Mouse (Mus musculus) stomach, embryonic 16.5 days (tissue): Measurements from ENCODE around the gene Grn. TPM values are rescaled to one million over a fixed set of nuclear protein-coding genes. Genes with fewer than 3 reads are reported as not detected.
A peak's percentile ranks its signal among the peaks of the same experiment; 100 is the strongest.

ENCODE experiments used
- ATAC-seq: fragments of 200-750 bp; cut with Nextera tagmentation; 2 replicates; pipeline ENCODE4 v1.8.0; 2017; ENCODE audit warnings: moderate number of reproducible peaks, moderate TSS enrichment; ENCODE audit not compliant: insufficient read depth, low FRiP score
- H3K27ac ChIP-seq: fragments of 300-500 bp; sonication (generic); 2 replicates; pipeline ENCODE4 v1.5.1; 2014; ENCODE audit warnings: low read length
- H3K27me3 ChIP-seq: fragments of 300-500 bp; sonication (generic); 2 replicates; pipeline ENCODE4 v1.6.1; 2014; ENCODE audit warnings: low read length, control low read depth, mixed read lengths; ENCODE audit not compliant: control insufficient read depth, insufficient read depth
- H3K36me3 ChIP-seq: fragments of 300-500 bp; sonication (generic); 2 replicates; pipeline ENCODE4 v1.6.1; 2014; ENCODE audit warnings: low read length; ENCODE audit not compliant: control insufficient read depth, insufficient read depth
- H3K4me1 ChIP-seq: fragments of 300-500 bp; sonication (generic); 2 replicates; pipeline ENCODE4 v1.6.1; 2014; ENCODE audit warnings: low read length, control low read depth, mixed read lengths; ENCODE audit not compliant: control insufficient read depth, insufficient read depth
- H3K4me2 ChIP-seq: fragments of 300-500 bp; sonication (generic); 2 replicates; pipeline ENCODE4 v1.6.1; 2014; ENCODE audit warnings: low read depth, low read length, mixed read lengths
- H3K4me3 ChIP-seq: fragments of 300-500 bp; sonication (generic); replicated peaks from 2 replicates; pipeline ENCODE4 v1.5.1; 2014; ENCODE audit warnings: mild to moderate bottlenecking, low read length
- H3K9ac ChIP-seq: fragments of 300-500 bp; sonication (generic); 2 replicates; pipeline ENCODE4 v1.6.1; 2014; ENCODE audit warnings: low read length
- H3K9me3 ChIP-seq: fragments of 300-500 bp; sonication (generic); replicated peaks from 2 replicates; pipeline ENCODE4 v1.6.1; 2016; ENCODE audit warnings: low read length, control low read depth; ENCODE audit not compliant: control insufficient read depth
- WGBS: fragments of 180-500 bp; shearing (Covaris S2); extraction: QIAGEN DNeasy Blood & Tissue Kit; methylation state at CpG from one replicate; pipeline ENCODE4 v1.1.7; 2014; 5-methylcytosine and 5-hydroxymethylcytosine counted together
- polyA plus RNA-seq: library from polyadenylated mRNA; unstranded; fragments of >200 nt; fragmentation: Nextera tagmentation; extraction: Ambion mirVana; gene quantifications from 2 replicates; pipeline ENCODE4 v1.2.1, GENCODE M21; 2015

Grn gene
- polyA plus RNA-seq, 1 experiment from 2014 or later, result 187 TPM

DNA sequence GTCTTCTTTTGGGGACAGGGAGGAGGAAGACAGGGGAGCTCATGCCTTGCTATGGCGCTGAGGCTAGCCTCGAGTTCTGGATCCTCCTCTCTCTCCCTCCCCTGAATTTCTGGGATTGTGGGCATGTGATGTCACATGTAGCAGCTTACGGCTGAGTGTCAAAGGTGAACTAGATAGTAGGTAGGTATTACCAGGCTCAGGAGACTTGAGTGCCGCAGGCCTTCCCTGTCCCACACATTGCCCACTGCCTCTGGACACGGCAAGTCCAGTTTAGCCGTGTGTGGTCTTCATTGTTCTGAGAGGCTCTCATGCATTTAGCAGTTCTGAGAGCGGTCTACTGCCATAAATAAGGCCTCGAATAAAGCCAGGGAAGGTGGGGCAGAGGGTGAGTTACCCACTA, 17.1 kb upstream of the Grn start:
- WGBS, result 76% methylated on average over 8 of the region's 8 CpGs
- no peak for ATAC-seq

DNA sequence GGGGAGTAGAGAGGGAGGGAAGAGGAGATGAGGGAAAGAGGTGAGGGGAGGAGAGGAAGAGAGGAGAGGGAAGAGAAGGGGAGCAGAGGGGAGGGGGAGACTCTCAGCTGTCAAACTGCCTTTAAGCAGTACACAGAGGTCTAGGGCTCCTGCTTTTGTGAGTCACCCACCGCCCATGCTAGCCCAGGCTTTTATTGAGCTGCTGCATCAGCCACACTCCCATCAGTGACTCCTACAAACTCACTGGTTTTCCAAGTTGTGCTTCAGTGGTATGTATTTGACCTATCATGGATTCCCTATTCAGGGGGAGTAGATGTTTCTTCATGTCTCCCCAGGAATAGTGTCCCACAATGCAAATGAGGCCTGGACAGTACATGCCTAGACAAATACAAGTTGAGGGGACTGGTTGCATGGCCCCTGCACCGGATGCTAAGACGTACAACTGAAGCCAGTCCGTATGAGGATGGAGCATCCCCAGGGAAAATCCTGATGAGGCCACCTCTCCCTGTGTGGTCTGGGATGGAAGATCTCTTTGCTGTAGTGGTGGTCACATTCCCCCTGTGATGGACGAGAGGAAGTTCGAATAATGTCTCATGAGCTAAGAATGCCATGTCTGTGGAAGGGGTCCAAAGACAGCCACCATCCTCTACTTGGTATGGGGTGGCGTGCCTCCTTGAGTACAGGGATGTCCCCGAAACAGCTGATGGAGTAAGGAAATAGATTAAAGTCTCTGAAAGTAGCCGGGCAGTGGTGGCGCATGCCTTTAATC, 14.9 kb upstream of the Grn start:
- 62% methylated on average over 10 of the region's 10 CpGs for WGBS
- no peak for ATAC-seq
- Histone ChIP-seq H3K4me1 (peaks cover 3% of the 10 kb centered on the region; the same call in 1 of the 2 replicates), H3K4me2 (no peak overlapping the region), H3K9ac (no peak overlapping the region), H3K4me3 (no peak overlapping the region), H3K9me3 (no peaks in the 10 kb centered on the region), H3K27ac (no peak overlapping the region), H3K27me3 (no peaks in the 10 kb centered on the region), H3K36me3 (no peaks in the 10 kb centered on the region)

More for the DNA sequence above, 17.1 kb upstream of the Grn start:
- no peaks in the 10 kb centered on the region for H3K36me3 ChIP-seq
- H3K27me3 ChIP-seq, result no peaks in the 10 kb centered on the region
- H3K4me2 ChIP-seq, result no peak overlapping the region
- H3K4me1 ChIP-seq, result peaks cover 8% of the 10 kb centered on the region; the same call in 1 of the 2 replicates
- no peaks in the 10 kb centered on the region for H3K9me3 ChIP-seq
- no peak overlapping the region for H3K27ac ChIP-seq
- no peak overlapping the region for H3K4me3 ChIP-seq
- no peak overlapping the region for H3K9ac ChIP-seq

DNA sequence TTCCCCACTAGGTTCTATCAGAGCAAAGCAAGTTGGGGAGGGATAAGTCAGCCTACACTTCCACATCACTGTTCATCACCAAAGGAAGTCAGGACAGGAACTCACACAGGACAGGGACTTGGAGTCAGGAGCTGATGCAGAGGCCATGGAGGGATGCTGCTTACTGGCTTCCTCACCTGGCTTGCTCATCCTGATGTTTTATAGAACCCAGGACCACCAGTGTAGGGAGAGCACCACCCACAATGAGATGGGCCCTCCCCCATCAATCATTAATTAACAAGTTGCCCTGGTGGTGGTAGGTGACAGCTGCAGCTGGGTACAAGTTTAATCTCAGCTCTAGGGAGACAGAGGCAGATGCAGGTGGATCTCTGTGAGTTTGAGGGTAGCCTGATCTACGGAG, 13.0 kb upstream of the Grn start:
- 72% methylated on average over 1 of the region's 1 CpGs for WGBS
- H3K4me1 ChIP-seq, result no peaks in the 10 kb centered on the region
- ATAC-seq, result no peak

GRCm38 (mm10) chr11:102418887-102419286, 11.2 kb upstream of the Grn start:
- H3K27ac ChIP-seq, result no peak overlapping the region

More for the DNA sequence above, 13.0 kb upstream of the Grn start:
- Histone ChIP-seq H3K9ac (no peak overlapping the region), H3K27me3 (no peaks in the 10 kb centered on the region), H3K36me3 (no peaks in the 10 kb centered on the region), H3K27ac (no peak overlapping the region), H3K9me3 (no peaks in the 10 kb centered on the region), H3K4me3 (no peak overlapping the region), H3K4me2 (no peak overlapping the region)

DNA sequence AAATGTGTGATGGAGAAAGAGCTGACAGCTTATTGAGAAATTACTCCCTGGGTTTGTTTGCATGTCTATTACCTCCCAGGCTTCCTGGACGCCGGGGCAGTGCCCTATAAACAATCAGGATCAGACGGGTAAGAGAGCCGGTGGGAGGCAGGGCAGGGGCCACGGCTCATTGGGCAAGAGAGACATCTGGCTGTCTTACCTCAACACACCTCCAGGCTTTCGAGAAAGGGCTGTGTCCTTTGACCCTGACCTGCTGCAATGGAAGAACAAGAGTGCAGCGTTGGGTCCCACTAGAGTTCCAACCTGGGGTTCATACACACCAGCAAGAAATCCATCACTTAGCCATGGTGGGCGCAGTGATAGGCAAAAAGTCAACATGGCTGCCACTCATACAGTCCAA, 8.6 kb upstream of the Grn start:
- no peaks in the 10 kb centered on the region for H3K27me3 ChIP-seq
- 46% methylated on average over 8 of the region's 8 CpGs for WGBS
- H3K4me3 ChIP-seq, result no peak overlapping the region
- no peak overlapping the region for H3K27ac ChIP-seq
- H3K9ac ChIP-seq, result no peak overlapping the region
- H3K36me3 ChIP-seq, result no peaks in the 10 kb centered on the region
- no peaks in the 10 kb centered on the region for H3K9me3 ChIP-seq
- H3K4me2 ChIP-seq, result no peak overlapping the region
- H3K4me1 ChIP-seq, result no peaks in the 10 kb centered on the region
- no peak for ATAC-seq

More at GRCm38 (mm10) chr11:102418887-102419286, 11.2 kb upstream of the Grn start:
- Histone ChIP-seq H3K36me3 (no peaks in the 10 kb centered on the region), H3K27me3 (no peaks in the 10 kb centered on the region), H3K9ac (no peak overlapping the region), H3K9me3 (no peaks in the 10 kb centered on the region), H3K4me2 (no peak overlapping the region), H3K4me3 (no peak overlapping the region), H3K4me1 (no peaks in the 10 kb centered on the region)
- ATAC-seq, result no peak

DNA sequence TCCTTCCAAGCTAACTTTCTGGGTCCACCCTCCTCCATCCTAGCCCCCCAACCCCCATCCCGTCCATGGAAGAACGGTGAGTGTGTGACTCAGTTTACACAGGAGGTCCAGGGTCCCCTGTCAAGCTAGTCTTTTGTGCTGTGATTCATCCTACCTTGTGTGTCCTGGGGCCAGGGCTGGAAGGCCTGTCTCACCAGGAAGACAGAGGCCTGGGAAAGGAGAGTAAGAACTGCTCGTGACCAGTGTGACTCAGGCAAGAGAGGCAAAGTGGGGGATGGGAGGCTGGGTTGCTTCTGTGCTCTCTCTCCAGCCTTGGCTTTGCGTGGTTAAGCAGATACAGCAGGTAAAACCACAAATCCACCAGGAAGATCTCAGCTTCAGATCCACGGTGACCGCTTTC, 5.4 kb upstream of the Grn start:
- Histone ChIP-seq H3K27me3 (no peaks in the 10 kb centered on the region), H3K4me1 (peaks cover 3% of the 10 kb centered on the region), H3K4me3 (no peak overlapping the region), H3K9me3 (no peaks in the 10 kb centered on the region), H3K36me3 (no peaks in the 10 kb centered on the region), H3K27ac (no peak overlapping the region), H3K9ac (no peak overlapping the region), H3K4me2 (no peak overlapping the region)
- WGBS, result 70% methylated on average over 6 of the region's 6 CpGs
- ATAC-seq, result no peak

GRCm38 (mm10) chr11:102425555-102426316, 4.4 kb upstream of the Grn start:
- no peak for ATAC-seq
- H3K4me3 ChIP-seq, result no peak overlapping the region
- no peaks in the 10 kb centered on the region for H3K36me3 ChIP-seq
- H3K27me3 ChIP-seq, result no peaks in the 10 kb centered on the region
- H3K9me3 ChIP-seq, result no peaks in the 10 kb centered on the region
- 75% methylated on average over 8 of the region's 8 CpGs for WGBS
- H3K27ac ChIP-seq, result no peak overlapping the region
- H3K9ac ChIP-seq, result no peak overlapping the region
- H3K4me2 ChIP-seq, result no peak overlapping the region
- H3K4me1 ChIP-seq, result peaks cover 6% of the 10 kb centered on the region

DNA sequence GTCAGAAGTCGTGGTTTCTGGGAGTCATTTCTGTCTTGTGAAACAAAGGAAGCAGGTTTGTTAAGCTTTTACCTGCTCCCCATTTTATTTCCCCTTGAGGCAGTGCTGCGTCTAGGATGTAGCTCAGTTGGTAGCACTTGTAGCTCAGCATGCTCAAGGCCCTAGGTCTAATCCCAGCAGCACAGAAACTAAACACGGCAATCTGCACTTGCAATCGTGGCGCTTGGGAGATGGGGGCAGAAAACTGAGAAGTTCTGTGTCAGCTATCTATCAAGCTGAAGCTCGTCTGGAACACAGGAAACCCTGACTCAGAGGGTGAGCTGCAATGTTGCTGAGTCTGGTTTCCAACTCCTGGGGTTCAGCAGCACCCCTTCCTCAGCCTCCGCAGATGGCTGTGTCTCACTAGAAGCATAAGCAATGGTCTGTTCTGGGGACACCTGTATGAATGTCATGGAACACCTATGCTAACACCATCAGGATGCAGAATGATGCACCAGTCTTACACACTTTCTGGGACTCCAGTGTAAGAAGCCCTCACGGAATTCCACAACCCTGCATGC, 1.1 kb upstream of the Grn start:
- Histone ChIP-seq H3K9me3 (no peaks in the 10 kb centered on the region), H3K4me3 (no peak overlapping the region), H3K9ac (no peak overlapping the region), H3K27ac (no peak overlapping the region), H3K36me3 (no peaks in the 10 kb centered on the region), H3K4me1 (peaks cover 21% of the 10 kb centered on the region), H3K4me2 (peak overlapping the region; percentile 70; the same call in 1 of the 2 replicates), H3K27me3 (no peaks in the 10 kb centered on the region)
- no peak for ATAC-seq
- 65% methylated on average over 8 of the region's 8 CpGs for WGBS

DNA sequence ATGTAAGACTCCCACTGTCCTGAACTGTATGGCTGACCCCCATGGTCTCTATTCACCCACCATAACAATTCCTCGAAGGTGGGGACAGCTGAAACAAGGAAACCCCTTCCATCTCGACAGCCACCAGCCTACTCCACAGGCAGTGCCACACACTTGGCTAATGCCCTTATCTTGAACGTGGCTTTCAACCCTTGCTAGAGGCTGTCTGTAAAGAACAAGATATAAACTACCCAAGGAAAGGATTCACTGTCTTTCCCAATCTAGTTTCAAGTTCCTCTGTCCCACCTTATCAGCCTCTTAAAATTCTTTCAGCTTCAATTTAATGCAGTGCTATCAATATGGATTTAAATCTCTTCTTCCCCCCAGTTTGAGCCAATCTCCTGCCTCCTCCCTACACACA, 564 bp upstream of the Grn start:
- WGBS, result 34% methylated on average over 3 of the region's 3 CpGs
- no peak for ATAC-seq
- H3K27ac ChIP-seq, result no peak overlapping the region
- peak overlapping the region; percentile 73 for H3K4me3 ChIP-seq
- H3K9me3 ChIP-seq, result no peaks in the 10 kb centered on the region
- peak overlapping the region; percentile 75 for H3K9ac ChIP-seq
- peaks cover 21% of the 10 kb centered on the region for H3K4me1 ChIP-seq
- H3K27me3 ChIP-seq, result no peaks in the 10 kb centered on the region
- no peaks in the 10 kb centered on the region for H3K36me3 ChIP-seq
- peak overlapping the region; percentile 70 for H3K4me2 ChIP-seq
